Mouse (Mus musculus): ENCODE data around the gene Bnip2. TPM values are rescaled to one million over a fixed set of nuclear protein-coding genes. Genes with fewer than 3 reads are reported as not detected.

Gene Bnip2
- polyA plus RNA-seq, 1 experiment from 2014 or later: 131 TPM

DNA sequence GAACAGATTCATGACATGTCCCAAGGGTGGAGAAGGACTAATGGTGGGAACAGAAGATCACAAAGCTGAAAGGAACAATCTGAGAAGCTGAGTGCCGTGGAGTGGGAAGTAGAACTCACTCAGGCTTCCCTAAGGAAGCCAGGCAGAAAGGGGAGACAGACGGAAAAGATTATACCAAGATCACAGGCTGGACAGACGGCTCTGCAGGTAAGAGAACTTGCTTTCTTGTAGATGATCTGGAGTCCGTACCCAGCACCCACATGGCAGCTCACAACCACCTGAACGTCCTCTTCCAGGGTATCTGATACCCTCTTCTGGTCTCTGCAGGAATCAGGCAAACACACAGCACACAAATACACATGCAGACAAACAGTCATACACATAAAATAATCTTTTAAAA lies 2.7 kb upstream of the Bnip2 start:
- H3K27ac ChIP-seq (ENCODE audit: low read depth, low read length): no peak overlapping the region
- H3K27me3 ChIP-seq (ENCODE audit: control insufficient read depth, insufficient read depth, low read length): no peaks in the 10 kb centered on the region
- no peak overlapping the region for H3K9ac ChIP-seq (ENCODE audit: low read length)
- no peak overlapping the region for H3K4me2 ChIP-seq
- H3K9me3 ChIP-seq (ENCODE audit: control insufficient read depth, low read length): no peaks in the 10 kb centered on the region
- H3K4me3 ChIP-seq (ENCODE audit: low read depth, low read length): no peak overlapping the region
- H3K4me1 ChIP-seq (ENCODE audit: control insufficient read depth, insufficient read depth, low read length): peaks cover 10% of the 10 kb centered on the region; the same call in 1 of the 2 replicates
- no peak for ATAC-seq (ENCODE audit: low FRiP score)
- no peaks in the 10 kb centered on the region for H3K36me3 ChIP-seq (ENCODE audit: control insufficient read depth, insufficient read depth, low read length)
- DNase-seq (ENCODE audit: low spot score, missing footprints): peak; percentile 78
- 85% methylated on average over 5 of the region's 5 CpGs for whole genome bisulfite sequencing

DNA sequence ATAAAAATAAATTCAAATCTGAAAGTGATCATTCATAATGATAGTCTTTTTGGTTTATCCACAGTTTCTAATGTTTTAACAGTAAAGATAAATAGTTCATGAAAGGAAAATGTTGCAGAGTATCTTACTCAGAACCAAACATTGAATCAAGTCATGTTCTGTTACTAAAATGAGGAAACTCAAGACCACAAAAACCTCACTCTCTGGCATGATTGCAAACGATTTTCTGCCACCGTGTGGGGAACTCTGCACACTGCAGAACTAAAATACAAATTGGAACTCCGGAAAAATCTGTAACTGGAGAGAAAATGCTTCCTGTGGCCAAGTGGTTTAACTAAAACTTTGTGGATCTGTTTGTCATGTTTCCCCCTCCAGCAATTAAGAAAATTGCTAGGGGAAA lies 1.7 kb upstream of the Bnip2 start:
- Histone ChIP-seq H3K27ac (ENCODE audit: low read depth, low read length) (no peak overlapping the region), H3K9ac (ENCODE audit: low read length) (no peak overlapping the region), H3K9me3 (ENCODE audit: control insufficient read depth, low read length) (no peaks in the 10 kb centered on the region), H3K4me3 (ENCODE audit: low read depth, low read length) (no peak overlapping the region), H3K4me2 (no peak overlapping the region), H3K4me1 (ENCODE audit: control insufficient read depth, insufficient read depth, low read length) (peaks cover 10% of the 10 kb centered on the region; the same call in 1 of the 2 replicates), H3K27me3 (ENCODE audit: control insufficient read depth, insufficient read depth, low read length) (no peaks in the 10 kb centered on the region), H3K36me3 (ENCODE audit: control insufficient read depth, insufficient read depth, low read length) (no peaks in the 10 kb centered on the region)
- DNase-seq (ENCODE audit: low spot score, missing footprints): peak; percentile 95
- whole genome bisulfite sequencing: 2% methylated on average over 3 of the region's 3 CpGs
- no peak for ATAC-seq (ENCODE audit: low FRiP score)

DNA sequence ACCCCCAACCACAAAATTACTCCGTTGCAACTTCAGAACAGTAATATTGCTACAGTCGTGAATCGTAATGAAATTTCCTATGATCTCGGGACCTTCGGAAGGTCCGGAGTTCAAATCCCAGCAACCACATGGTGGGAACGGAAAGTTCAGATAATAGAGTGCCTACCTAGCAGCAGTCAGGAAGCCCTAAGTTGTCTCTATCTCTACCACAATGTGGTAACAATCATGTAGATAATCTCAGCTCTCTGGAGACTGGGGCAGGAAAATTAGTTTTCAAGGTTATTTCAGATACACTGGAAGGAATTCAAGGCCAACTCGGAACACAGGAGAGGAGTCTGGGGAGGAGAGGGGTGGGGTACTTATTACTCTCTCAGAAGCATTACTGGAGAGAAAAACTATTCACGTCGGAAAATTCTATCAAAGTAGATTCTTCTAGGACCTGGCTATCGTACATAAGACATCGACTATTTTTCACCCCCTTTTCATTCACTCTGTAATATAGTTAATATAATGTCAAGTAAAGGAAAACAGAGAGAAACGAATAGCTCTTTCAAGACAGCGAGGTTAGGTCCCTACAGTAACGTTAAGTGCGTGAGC lies 462 bp upstream of the Bnip2 start:
- Histone ChIP-seq H3K36me3 (ENCODE audit: control insufficient read depth, insufficient read depth, low read length) (no peaks in the 10 kb centered on the region), H3K27ac (ENCODE audit: low read depth, low read length) (no peak overlapping the region), H3K9ac (ENCODE audit: low read length) (peak overlapping the region; percentile 98), H3K9me3 (ENCODE audit: control insufficient read depth, low read length) (no peaks in the 10 kb centered on the region), H3K4me2 (peak overlapping the region; percentile 59), H3K4me1 (ENCODE audit: control insufficient read depth, insufficient read depth, low read length) (peaks cover 10% of the 10 kb centered on the region; the same call in 1 of the 2 replicates), H3K27me3 (ENCODE audit: control insufficient read depth, insufficient read depth, low read length) (no peaks in the 10 kb centered on the region), H3K4me3 (ENCODE audit: low read depth, low read length) (peak overlapping the region; percentile 99)
- no peak for DNase-seq (ENCODE audit: low spot score, missing footprints)
- 41% methylated on average over 16 of the region's 16 CpGs for WGBS
- ATAC-seq (ENCODE audit: low FRiP score): no peak; the same call in 1 of the 2 replicates

DNA sequence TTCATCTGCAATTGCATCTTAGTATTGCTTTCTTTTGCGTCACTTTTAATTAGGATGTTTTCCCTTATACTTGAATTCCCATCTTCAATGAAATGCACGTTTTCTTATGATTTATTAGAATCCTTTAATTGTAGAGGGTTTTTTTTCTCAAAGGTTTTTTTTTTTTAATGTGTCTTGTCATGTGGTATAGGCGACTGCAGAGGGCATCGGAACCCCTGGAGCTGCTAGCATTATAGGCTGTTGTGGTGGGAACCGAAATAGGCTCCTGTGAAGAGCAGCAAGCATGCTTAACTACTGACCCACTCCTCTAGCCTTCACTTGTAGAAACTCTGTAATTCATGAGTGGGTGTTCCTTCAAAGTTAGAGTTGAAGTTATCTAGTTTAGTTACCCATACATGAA lies 1.1 kb downstream of the Bnip2 start:
- H3K4me2 ChIP-seq: peak overlapping the region; percentile 59
- peak overlapping the region; percentile 99 for H3K4me3 ChIP-seq (ENCODE audit: low read depth, low read length)
- H3K27ac ChIP-seq (ENCODE audit: low read depth, low read length): no peak overlapping the region

DNA sequence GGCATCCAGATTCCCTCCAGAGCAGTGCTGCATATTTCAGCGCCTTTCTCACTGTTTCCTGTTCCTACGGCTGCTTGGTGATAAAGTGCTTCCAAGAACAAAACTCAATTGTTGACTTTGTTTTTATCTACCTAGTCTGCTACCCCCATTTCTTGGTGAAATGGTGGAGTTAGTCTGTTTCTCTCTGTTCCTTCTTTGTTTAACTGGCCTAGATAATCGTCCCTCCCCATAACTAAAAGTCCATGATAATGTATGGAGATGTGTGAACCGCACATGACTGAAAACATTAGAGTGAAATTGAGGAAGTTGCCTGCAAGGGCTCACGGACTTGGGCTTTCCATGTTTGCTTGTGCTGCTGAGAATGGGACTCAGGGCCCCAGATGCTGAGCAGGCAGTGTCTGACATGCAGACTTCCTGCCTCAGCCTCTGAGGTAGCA lies 3.6 kb downstream of the Bnip2 start:
- Histone ChIP-seq H3K4me3 (ENCODE audit: low read depth, low read length) (no peak overlapping the region), H3K27ac (ENCODE audit: low read depth, low read length) (no peak overlapping the region), H3K4me1 (ENCODE audit: control insufficient read depth, insufficient read depth, low read length) (peaks cover 10% of the 10 kb centered on the region; the same call in 1 of the 2 replicates), H3K9me3 (ENCODE audit: control insufficient read depth, low read length) (no peaks in the 10 kb centered on the region), H3K27me3 (ENCODE audit: control insufficient read depth, insufficient read depth, low read length) (no peaks in the 10 kb centered on the region), H3K36me3 (ENCODE audit: control insufficient read depth, insufficient read depth, low read length) (peaks cover 11% of the 10 kb centered on the region), H3K4me2 (no peak overlapping the region), H3K9ac (ENCODE audit: low read length) (no peak overlapping the region)
- WGBS: 88% methylated on average over 5 of the region's 5 CpGs
- DNase-seq (ENCODE audit: low spot score, missing footprints) (peak; percentile 35), ATAC-seq (ENCODE audit: low FRiP score) (no peak)

More for the DNA sequence above, 1.1 kb downstream of the Bnip2 start:
- Histone ChIP-seq H3K36me3 (ENCODE audit: control insufficient read depth, insufficient read depth, low read length) (no peaks in the 10 kb centered on the region), H3K9me3 (ENCODE audit: control insufficient read depth, low read length) (no peaks in the 10 kb centered on the region), H3K4me1 (ENCODE audit: control insufficient read depth, insufficient read depth, low read length) (peaks cover 10% of the 10 kb centered on the region; the same call in 1 of the 2 replicates), H3K9ac (ENCODE audit: low read length) (peak overlapping the region; percentile 98), H3K27me3 (ENCODE audit: control insufficient read depth, insufficient read depth, low read length) (no peaks in the 10 kb centered on the region)
- DNase-seq (ENCODE audit: low spot score, missing footprints) (peak; percentile 85), ATAC-seq (ENCODE audit: low FRiP score) (no peak)
- WGBS: 14% methylated on average over 5 of the region's 5 CpGs

DNA sequence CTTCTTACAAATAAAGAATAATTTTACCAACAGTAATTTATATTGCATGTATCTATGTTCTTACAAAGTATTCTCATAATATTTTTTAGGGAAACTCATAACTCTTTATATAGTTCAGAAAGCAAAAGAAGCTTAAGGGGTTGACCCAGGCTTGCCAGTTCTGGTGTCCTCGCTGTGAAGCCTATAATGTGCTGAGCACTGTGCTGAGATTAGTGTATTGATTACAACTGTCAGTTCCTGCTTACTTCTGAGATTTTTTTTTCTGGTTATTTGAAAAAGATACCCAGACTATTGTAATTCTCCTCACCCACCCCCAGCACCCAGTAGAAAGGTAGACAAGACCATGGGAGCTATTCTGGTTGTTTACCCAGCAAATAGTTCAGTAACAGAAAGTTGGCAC lies 4.2 kb downstream of the Bnip2 start:
- ATAC-seq (ENCODE audit: low FRiP score) (no peak), DNase-seq (ENCODE audit: low spot score, missing footprints) (peak; percentile 57)
- Histone ChIP-seq H3K36me3 (ENCODE audit: control insufficient read depth, insufficient read depth, low read length) (peaks cover 11% of the 10 kb centered on the region), H3K4me3 (ENCODE audit: low read depth, low read length) (no peak overlapping the region), H3K9ac (ENCODE audit: low read length) (no peak overlapping the region), H3K4me1 (ENCODE audit: control insufficient read depth, insufficient read depth, low read length) (peaks cover 10% of the 10 kb centered on the region; the same call in 1 of the 2 replicates), H3K4me2 (no peak overlapping the region), H3K27me3 (ENCODE audit: control insufficient read depth, insufficient read depth, low read length) (no peaks in the 10 kb centered on the region), H3K9me3 (ENCODE audit: control insufficient read depth, low read length) (no peaks in the 10 kb centered on the region), H3K27ac (ENCODE audit: low read depth, low read length) (no peak overlapping the region)
- 81% methylated on average over 1 of the region's 1 CpGs for WGBS

DNA sequence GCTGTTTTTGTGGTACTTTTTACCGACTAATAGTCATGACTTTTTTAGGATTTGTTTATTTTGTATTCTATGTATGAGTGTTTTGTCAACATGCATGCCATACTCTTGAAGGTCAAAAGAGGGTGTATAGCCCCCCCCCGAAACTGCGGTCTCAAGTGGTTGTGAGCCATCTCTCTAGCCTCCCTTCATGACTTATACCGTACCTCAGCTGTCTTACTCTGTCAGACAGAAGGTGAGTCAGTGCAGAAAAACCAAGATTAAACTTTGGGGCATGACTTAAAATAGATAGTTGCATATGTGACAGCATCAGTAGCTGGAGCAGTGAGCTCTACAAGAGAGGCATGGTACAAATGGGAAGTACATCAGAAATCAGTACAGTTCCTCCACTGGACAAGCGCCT lies 5.3 kb downstream of the Bnip2 start:
- Histone ChIP-seq H3K36me3 (ENCODE audit: control insufficient read depth, insufficient read depth, low read length) (peaks cover 20% of the 10 kb centered on the region), H3K27ac (ENCODE audit: low read depth, low read length) (no peak overlapping the region), H3K4me2 (no peak overlapping the region), H3K9me3 (ENCODE audit: control insufficient read depth, low read length) (no peaks in the 10 kb centered on the region), H3K4me3 (ENCODE audit: low read depth, low read length) (no peak overlapping the region), H3K9ac (ENCODE audit: low read length) (no peak overlapping the region), H3K27me3 (ENCODE audit: control insufficient read depth, insufficient read depth, low read length) (no peaks in the 10 kb centered on the region), H3K4me1 (ENCODE audit: control insufficient read depth, insufficient read depth, low read length) (peaks cover 10% of the 10 kb centered on the region; the same call in 1 of the 2 replicates)
- DNase-seq (ENCODE audit: low spot score, missing footprints): no peak
- ATAC-seq (ENCODE audit: low FRiP score): no peak
- WGBS: 95% methylated on average over 5 of the region's 5 CpGs

DNA sequence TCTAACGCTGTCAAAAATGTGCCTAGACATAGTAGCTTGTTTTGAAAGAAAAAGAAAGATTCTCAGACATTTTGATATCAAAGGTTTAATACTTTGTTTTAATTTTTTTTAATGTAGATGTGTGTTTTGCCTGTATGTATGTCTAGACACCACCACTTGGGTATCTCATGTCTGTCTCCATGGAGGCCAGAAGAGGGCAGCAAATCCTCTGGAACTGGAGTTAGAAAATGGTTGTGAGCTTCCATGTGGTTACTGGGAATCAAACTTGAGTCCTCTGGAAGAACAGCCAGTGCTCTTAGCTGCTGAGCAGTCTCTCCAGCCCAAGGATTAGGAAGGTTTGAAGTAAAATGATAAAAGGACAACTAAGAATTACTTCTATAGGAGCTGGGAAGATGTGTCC lies 10.1 kb downstream of the Bnip2 start:
- Histone ChIP-seq H3K27ac (ENCODE audit: low read depth, low read length) (no peak overlapping the region), H3K27me3 (ENCODE audit: control insufficient read depth, insufficient read depth, low read length) (no peaks in the 10 kb centered on the region), H3K4me1 (ENCODE audit: control insufficient read depth, insufficient read depth, low read length) (no peaks in the 10 kb centered on the region), H3K9ac (ENCODE audit: low read length) (no peak overlapping the region), H3K4me3 (ENCODE audit: low read depth, low read length) (no peak overlapping the region), H3K9me3 (ENCODE audit: control insufficient read depth, low read length) (no peaks in the 10 kb centered on the region), H3K36me3 (ENCODE audit: control insufficient read depth, insufficient read depth, low read length) (peaks cover 40% of the 10 kb centered on the region), H3K4me2 (no peak overlapping the region)
- DNase-seq (ENCODE audit: low spot score, missing footprints) (peak; percentile 19), ATAC-seq (ENCODE audit: low FRiP score) (no peak)
- WGBS: 81% methylated on average over 1 of the region's 1 CpGs

DNA sequence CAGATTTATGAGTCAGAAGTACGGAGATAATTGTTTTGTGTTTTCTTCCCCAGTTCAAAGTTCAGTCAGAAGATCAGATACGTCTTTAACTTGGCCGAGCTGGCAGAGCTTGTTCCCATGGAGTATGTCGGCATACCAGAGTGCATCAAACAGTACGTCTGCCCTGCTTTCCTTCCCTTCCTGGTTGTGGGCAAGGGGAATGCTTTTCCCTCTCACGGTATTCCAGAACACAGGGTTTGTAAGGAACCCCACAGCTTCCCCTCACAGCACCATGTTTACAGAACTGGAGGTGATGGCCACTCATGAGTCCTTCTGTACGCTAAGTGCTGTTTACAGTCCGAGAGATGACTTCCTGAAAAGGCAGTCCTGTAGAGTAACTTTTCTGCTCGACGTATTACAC lies 14.2 kb downstream of the Bnip2 start:
- Histone ChIP-seq H3K9ac (ENCODE audit: low read length) (no peak overlapping the region), H3K4me1 (ENCODE audit: control insufficient read depth, insufficient read depth, low read length) (no peaks in the 10 kb centered on the region), H3K27ac (ENCODE audit: low read depth, low read length) (no peak overlapping the region), H3K4me2 (no peak overlapping the region), H3K36me3 (ENCODE audit: control insufficient read depth, insufficient read depth, low read length) (peaks cover 30% of the 10 kb centered on the region), H3K27me3 (ENCODE audit: control insufficient read depth, insufficient read depth, low read length) (no peaks in the 10 kb centered on the region), H3K4me3 (ENCODE audit: low read depth, low read length) (no peak overlapping the region), H3K9me3 (ENCODE audit: control insufficient read depth, low read length) (no peaks in the 10 kb centered on the region)
- WGBS: 95% methylated on average over 10 of the region's 10 CpGs
- ATAC-seq (ENCODE audit: low FRiP score) (no peak), DNase-seq (ENCODE audit: low spot score, missing footprints) (peak; percentile 78)

All from midbrain, embryonic 11.5 days (tissue).